Mouse (Mus musculus): ENCODE results near the gene Utrn. TPM values are rescaled to one million over a fixed set of nuclear protein-coding genes. Genes with fewer than 3 reads are reported as not detected.
A peak's percentile ranks its signal among the peaks of the same experiment; 100 is the strongest.

The Utrn gene
- total and polyA plus RNA-seq, 3 experiments = 18.8 to 68.1 (median 61.8) TPM

DNA sequence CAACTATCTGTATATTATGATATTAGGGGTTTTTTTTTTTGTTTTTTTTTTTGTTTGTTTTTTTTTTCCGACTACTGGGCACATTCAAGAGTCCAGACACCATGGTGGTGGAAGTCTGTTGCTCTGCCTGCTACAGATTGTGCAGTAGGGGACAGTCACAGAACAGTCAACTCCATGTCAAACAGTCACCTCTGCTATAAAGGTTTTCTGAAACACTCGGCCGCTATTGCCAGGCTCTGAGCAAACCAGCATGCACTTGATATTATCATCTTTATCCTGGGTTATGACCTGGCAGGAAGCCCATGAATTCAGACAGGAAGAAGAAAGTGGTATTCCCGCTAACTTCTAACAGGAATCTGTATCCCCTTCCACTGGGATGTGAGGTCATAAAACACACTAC lies 41.4 kb downstream of the Utrn start:
- intact Hi-C loops (cut with DNase I) = no loop called here
- WGBS = 22% methylated on average over 4 of the region's 4 CpGs
- no peak for DNase-seq
- Histone ChIP-seq H3K79me2 (replicated peaks; ENCODE audit: control insufficient read depth, insufficient read depth, low read length) (no peaks in the 10 kb centered on the region), H3K4me1 (ENCODE audit: control insufficient read depth, insufficient read depth, low read length) (peaks cover 16% of the 10 kb centered on the region), H3K9ac (ENCODE audit: low read depth, low read length) (no peak overlapping the region), H3K27me3 (ENCODE audit: control insufficient read depth, insufficient read depth, low read length) (no peaks in the 10 kb centered on the region), H3K36me3 (ENCODE audit: control insufficient read depth, insufficient read depth, low read length) (no peaks in the 10 kb centered on the region; the same call in 1 of the 2 replicates), H3K27ac (no peak overlapping the region), H3K4me3 (no peak overlapping the region)
- TF ChIP-seq EP300 (IDR thresholded peaks at IDR 0.05; ENCODE audit: insufficient read depth, low read depth, low read length) (no peak), CTCF (IDR thresholded peaks at IDR 0.05) (0 out of 2 replicates have a peak, but pooled peaks have one; percentile 19), POLR2A (IDR thresholded peaks at IDR 0.05; ENCODE audit: insufficient read depth, low read depth, low read length) (no peak)

DNA sequence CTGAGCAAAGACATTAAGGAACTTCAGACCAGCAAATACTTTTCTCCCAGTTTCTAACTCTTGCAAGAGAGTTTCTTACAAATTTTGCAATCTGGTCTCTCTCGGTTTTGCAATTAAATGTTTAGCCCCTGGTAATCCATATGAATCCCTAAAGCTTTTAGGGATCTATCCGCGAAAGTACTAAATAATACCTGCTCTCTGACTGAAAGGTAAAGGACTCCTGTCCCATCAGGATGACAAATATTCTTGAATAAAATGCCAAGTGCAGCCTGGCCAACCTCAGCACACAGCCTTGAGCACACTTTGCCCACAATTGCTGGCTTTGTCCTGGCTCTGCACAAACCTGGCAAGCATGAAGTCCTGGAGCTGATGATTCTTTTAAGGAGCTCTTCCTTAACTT lies 41.9 kb downstream of the Utrn start:
- no peak overlapping the region for H3K4me3 ChIP-seq
- no peak overlapping the region for H3K9ac ChIP-seq (ENCODE audit: low read depth, low read length)
- DNase-seq = no peak
- peaks cover 16% of the 10 kb centered on the region for H3K4me1 ChIP-seq (ENCODE audit: control insufficient read depth, insufficient read depth, low read length)
- H3K27me3 ChIP-seq (ENCODE audit: control insufficient read depth, insufficient read depth, low read length) = no peaks in the 10 kb centered on the region
- intact Hi-C loops (cut with DNase I) = no loop called here
- H3K79me2 ChIP-seq (replicated peaks; ENCODE audit: control insufficient read depth, insufficient read depth, low read length) = no peaks in the 10 kb centered on the region
- WGBS = 79% methylated on average over 3 of the region's 3 CpGs
- H3K27ac ChIP-seq = no peak overlapping the region
- TF ChIP-seq CTCF (IDR thresholded peaks at IDR 0.05) (no peak), POLR2A (IDR thresholded peaks at IDR 0.05; ENCODE audit: insufficient read depth, low read depth, low read length) (no peak), EP300 (IDR thresholded peaks at IDR 0.05; ENCODE audit: insufficient read depth, low read depth, low read length) (no peak)
- no peaks in the 10 kb centered on the region; the same call in 1 of the 2 replicates for H3K36me3 ChIP-seq (ENCODE audit: control insufficient read depth, insufficient read depth, low read length)

DNA sequence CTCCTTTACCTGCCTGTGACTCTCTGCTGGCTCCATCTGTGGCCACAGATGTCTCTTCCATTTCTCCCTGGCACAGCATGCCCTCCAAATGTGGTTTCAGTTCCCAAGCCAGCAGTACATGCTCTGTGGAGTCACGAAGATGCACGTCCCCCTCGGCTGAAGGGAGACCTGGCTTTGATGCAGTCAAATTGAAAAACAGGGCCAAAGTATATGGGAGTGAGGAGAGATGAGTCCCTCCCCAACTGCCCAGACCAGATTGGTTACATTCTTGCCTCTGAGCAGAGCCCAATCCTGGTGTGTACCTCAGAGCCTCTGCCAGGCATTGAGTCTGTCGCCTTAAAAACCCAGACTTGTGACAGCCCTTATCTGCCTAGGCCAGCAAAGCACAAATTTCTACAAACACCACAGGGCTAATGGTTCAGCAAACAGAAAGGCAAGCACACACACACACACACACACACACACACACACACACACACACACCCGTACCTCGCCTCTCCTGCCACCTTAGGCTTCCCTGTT lies 42.3 kb downstream of the Utrn start:
- Histone ChIP-seq H3K36me3 (ENCODE audit: control insufficient read depth, insufficient read depth, low read length) (no peaks in the 10 kb centered on the region; the same call in 1 of the 2 replicates), H3K27ac (no peak overlapping the region), H3K4me3 (no peak overlapping the region), H3K4me1 (ENCODE audit: control insufficient read depth, insufficient read depth, low read length) (peaks cover 16% of the 10 kb centered on the region), H3K9ac (ENCODE audit: low read depth, low read length) (no peak overlapping the region), H3K79me2 (replicated peaks; ENCODE audit: control insufficient read depth, insufficient read depth, low read length) (no peaks in the 10 kb centered on the region), H3K27me3 (ENCODE audit: control insufficient read depth, insufficient read depth, low read length) (no peaks in the 10 kb centered on the region)
- intact Hi-C loops (cut with DNase I) = no loop called here
- no peak for DNase-seq
- 58% methylated on average over 6 of the region's 6 CpGs for WGBS
- TF ChIP-seq CTCF (IDR thresholded peaks at IDR 0.05) (no peak), EP300 (IDR thresholded peaks at IDR 0.05; ENCODE audit: insufficient read depth, low read depth, low read length) (no peak), POLR2A (IDR thresholded peaks at IDR 0.05; ENCODE audit: insufficient read depth, low read depth, low read length) (no peak)

DNA sequence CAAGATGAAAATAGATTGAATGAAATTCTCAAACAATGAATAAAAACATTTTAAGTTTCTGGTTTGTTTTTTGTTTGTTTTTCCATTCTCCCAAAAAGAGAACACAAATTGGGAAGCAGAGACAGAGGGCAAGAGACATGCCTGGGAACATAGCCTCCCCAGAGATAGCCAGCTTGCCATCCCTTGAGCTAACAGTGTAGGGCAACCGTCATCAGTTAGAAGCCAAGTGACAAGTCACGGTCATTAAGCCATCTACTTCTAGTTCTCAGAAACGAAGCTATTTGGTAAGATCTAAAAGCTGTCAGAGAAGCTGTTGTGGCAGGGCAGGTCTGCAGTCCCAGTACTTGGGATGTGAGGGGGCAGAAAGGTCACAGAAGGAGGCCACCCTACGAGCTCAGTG lies 44.8 kb downstream of the Utrn start:
- TF ChIP-seq CTCF (IDR thresholded peaks at IDR 0.05) = no peak
- no peak for TF ChIP-seq POLR2A (IDR thresholded peaks at IDR 0.05; ENCODE audit: insufficient read depth, low read depth, low read length)
- TF ChIP-seq EP300 (IDR thresholded peaks at IDR 0.05; ENCODE audit: insufficient read depth, low read depth, low read length) = no peak
- H3K36me3 ChIP-seq (ENCODE audit: control insufficient read depth, insufficient read depth, low read length) = no peaks in the 10 kb centered on the region; the same call in 1 of the 2 replicates
- H3K27me3 ChIP-seq (ENCODE audit: control insufficient read depth, insufficient read depth, low read length) = no peaks in the 10 kb centered on the region
- no peak overlapping the region for H3K4me3 ChIP-seq
- WGBS = 65% methylated on average over 4 of the region's 4 CpGs
- intact Hi-C loops (cut with DNase I) = no loop called here
- DNase-seq = no peak
- no peaks in the 10 kb centered on the region; the same call in 1 of the 2 replicates for H3K79me2 ChIP-seq (replicated peaks; ENCODE audit: control insufficient read depth, insufficient read depth, low read length)
- H3K27ac ChIP-seq = no peak overlapping the region
- H3K4me1 ChIP-seq (ENCODE audit: control insufficient read depth, insufficient read depth, low read length) = peaks cover 16% of the 10 kb centered on the region
- no peak overlapping the region for H3K9ac ChIP-seq (ENCODE audit: low read depth, low read length)

DNA sequence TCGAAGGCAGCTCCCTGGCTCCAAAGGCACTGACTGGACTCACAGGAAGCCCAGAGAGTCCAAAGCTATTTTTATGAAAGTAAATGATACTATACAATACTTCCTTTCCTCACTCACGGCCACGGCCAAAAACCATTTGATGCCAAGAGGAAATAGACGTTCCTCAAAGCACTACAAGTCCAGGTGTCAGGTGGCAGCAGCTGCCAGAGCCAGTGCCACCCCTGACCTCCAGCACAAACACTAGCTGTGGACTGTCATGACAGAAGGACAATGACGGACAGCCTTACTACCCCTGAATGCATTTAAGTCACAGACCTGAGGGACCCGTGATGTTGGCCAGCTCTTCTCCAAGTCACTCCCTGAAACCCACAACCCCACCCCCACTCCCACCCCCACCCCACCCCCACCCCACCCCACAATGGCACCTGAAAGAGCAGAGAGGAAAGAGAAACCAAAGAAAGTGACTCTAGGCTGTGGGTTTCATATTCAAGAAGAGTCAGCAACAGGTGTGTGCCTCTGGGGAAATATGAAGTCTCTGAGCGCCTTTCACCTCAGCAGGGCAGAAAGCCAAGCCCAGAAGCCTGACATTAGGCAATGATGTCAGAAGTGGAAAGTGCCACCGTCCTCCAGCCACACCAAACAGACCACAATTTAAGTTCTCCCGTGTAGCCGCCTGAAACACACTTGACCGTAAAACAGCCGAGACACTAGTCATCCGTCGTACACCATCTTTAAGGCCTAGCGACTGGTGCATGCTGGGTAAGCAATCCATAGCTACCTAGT lies 45.5 kb downstream of the Utrn start:
- Histone ChIP-seq H3K27ac (peak overlapping the region; percentile 10; the same call in 1 of the 2 replicates), H3K27me3 (ENCODE audit: control insufficient read depth, insufficient read depth, low read length) (no peaks in the 10 kb centered on the region), H3K79me2 (replicated peaks; ENCODE audit: control insufficient read depth, insufficient read depth, low read length) (no peaks in the 10 kb centered on the region; the same call in none of the 2 replicates), H3K36me3 (ENCODE audit: control insufficient read depth, insufficient read depth, low read length) (no peaks in the 10 kb centered on the region; the same call in 1 of the 2 replicates), H3K4me1 (ENCODE audit: control insufficient read depth, insufficient read depth, low read length) (peaks cover 16% of the 10 kb centered on the region), H3K9ac (ENCODE audit: low read depth, low read length) (no peak overlapping the region), H3K4me3 (no peak overlapping the region)
- TF ChIP-seq CTCF (IDR thresholded peaks at IDR 0.05) (no peak), POLR2A (IDR thresholded peaks at IDR 0.05; ENCODE audit: insufficient read depth, low read depth, low read length) (no peak), EP300 (IDR thresholded peaks at IDR 0.05; ENCODE audit: insufficient read depth, low read depth, low read length) (no peak)
- 58% methylated on average over 15 of the region's 15 CpGs for WGBS
- DNase-seq = no peak
- intact Hi-C loops (cut with DNase I) = no loop called here
